Mouse (Mus musculus) T-helper 17 cell (primary cell): ENCODE measurements around the gene Evc2.

ENCODE experiments used
- in situ Hi-C, 2 experiments: fragments of 300-600 bp; cut with MboI, MseI; formaldehyde crosslinking; loops; 1 replicate in 1 of 2; 2 replicates in 1 of 2; pipeline ENCODE4 v1.15.1; 2025; ENCODE audit warnings: high pct_unique_total_duplicates in 2 of 2

Gene Evc2

GRCm38 (mm10) chr5:37338288-37338687, at the start of gene Evc2:
Gene Evc2 (plus strand): TSS chr5:37338499.
- in situ Hi-C loops: no loop called here

- in situ Hi-C loops: no loop called here
These were observed 49.1 kb upstream of the Evc2 start for GRCm38 (mm10) chr5:37289236-37289635.

GRCm38 (mm10) chr5:37290983-37291382, 47.3 kb upstream of the Evc2 start:
- in situ Hi-C loops: no loop called here

- in situ Hi-C loops: no loop called here
These were observed 41.6 kb upstream of the Evc2 start for GRCm38 (mm10) chr5:37296717-37297116.

- in situ Hi-C loops: no loop called here
These were observed 39.9 kb upstream of the Evc2 start for GRCm38 (mm10) chr5:37298370-37298769.

GRCm38 (mm10) chr5:37310026-37310425, 28.3 kb upstream of the Evc2 start:
- in situ Hi-C loops: no loop called here

GRCm38 (mm10) chr5:37312980-37313722, 25.1 kb upstream of the Evc2 start:
- in situ Hi-C loops: no loop called here

GRCm38 (mm10) chr5:37318715-37319114, 19.6 kb upstream of the Evc2 start:
- in situ Hi-C loops: no loop called here

- in situ Hi-C loops: no loop called here
These were observed 18.1 kb upstream of the Evc2 start for GRCm38 (mm10) chr5:37320174-37320573.

GRCm38 (mm10) chr5:37320761-37321160, 17.5 kb upstream of the Evc2 start:
- in situ Hi-C loops: no loop called here

- in situ Hi-C loops: no loop called here
These were observed 11.6 kb upstream of the Evc2 start for GRCm38 (mm10) chr5:37326675-37327074.

GRCm38 (mm10) chr5:37330449-37331132, 7.7 kb upstream of the Evc2 start:
- in situ Hi-C loops: no loop called here

GRCm38 (mm10) chr5:37331133-37331505, 7.2 kb upstream of the Evc2 start:
- in situ Hi-C loops: no loop called here

GRCm38 (mm10) chr5:37332066-37332465, 6.2 kb upstream of the Evc2 start:
- in situ Hi-C loops: no loop called here

GRCm38 (mm10) chr5:37335061-37335460, 3.2 kb upstream of the Evc2 start:
- in situ Hi-C loops: no loop called here

GRCm38 (mm10) chr5:37336485-37337105, 1.7 kb upstream of the Evc2 start, which contains the start of gene Evc:
Gene Evc (minus strand): TSS chr5:37336894.
- in situ Hi-C loops: no loop called here

- in situ Hi-C loops: no loop called here
These were observed 603 bp upstream of the Evc2 start for GRCm38 (mm10) chr5:37337696-37338095.

GRCm38 (mm10) chr5:37343962-37344361, 5.7 kb downstream of the Evc2 start:
- in situ Hi-C loops: no loop called here

- in situ Hi-C loops: no loop called here
These were observed 13.5 kb downstream of the Evc2 start for GRCm38 (mm10) chr5:37351791-37352190.

- in situ Hi-C loops: no loop called here
These were observed 16.1 kb downstream of the Evc2 start for GRCm38 (mm10) chr5:37354385-37354784.

GRCm38 (mm10) chr5:37356027-37356426, 17.7 kb downstream of the Evc2 start:
- in situ Hi-C loops: no loop called here

GRCm38 (mm10) chr5:37362618-37363017, 24.3 kb downstream of the Evc2 start:
- in situ Hi-C loops: no loop called here

- in situ Hi-C loops: no loop called here
These were observed 25.0 kb downstream of the Evc2 start for GRCm38 (mm10) chr5:37363284-37363683.
